Mouse (Mus musculus) neural tube, embryonic 15.5 days (tissue): ENCODE results near the gene Trpm3. TPM values are rescaled to one million over a fixed set of nuclear protein-coding genes. Genes with fewer than 3 reads are reported as not detected.

Experiments used
- ATAC-seq: fragments of 200-750 bp; cut with Nextera tagmentation; 2 replicates; pipeline ENCODE4 v1.8.0; 2017; ENCODE audit warnings: mild to moderate bottlenecking, moderate TSS enrichment, moderate library complexity; ENCODE audit not compliant: low FRiP score
- H3K27ac ChIP-seq: fragments of 300-500 bp; sonication (generic); replicated peaks from 2 replicates; pipeline ENCODE4 v1.5.1; 2015; ENCODE audit warnings: mild to moderate bottlenecking, inconsistent platforms
- H3K27me3 ChIP-seq: fragments of 300-500 bp; sonication (generic); replicated peaks from 2 replicates; pipeline ENCODE4 v1.6.1; 2015; ENCODE audit warnings: inconsistent platforms
- H3K36me3 ChIP-seq: fragments of 300-500 bp; sonication (generic); 2 replicates; pipeline ENCODE4 v1.6.1; 2015; ENCODE audit warnings: inconsistent platforms
- H3K4me1 ChIP-seq: fragments of 300-500 bp; sonication (generic); 2 replicates; pipeline ENCODE4 v1.6.1; 2015; ENCODE audit warnings: inconsistent platforms
- H3K4me2 ChIP-seq: fragments of 300-500 bp; sonication (generic); 2 replicates; pipeline ENCODE4 v1.6.1; 2015; ENCODE audit warnings: inconsistent platforms, mild to moderate bottlenecking, moderate library complexity
- H3K4me3 ChIP-seq: fragments of 300-500 bp; sonication (generic); replicated peaks from 2 replicates; pipeline ENCODE4 v1.5.1; 2015; ENCODE audit warnings: mild to moderate bottlenecking, inconsistent platforms
- H3K9ac ChIP-seq: fragments of 300-500 bp; sonication (generic); replicated peaks from 2 replicates; pipeline ENCODE4 v1.6.1; 2015; ENCODE audit warnings: mild to moderate bottlenecking, inconsistent platforms
- H3K9me3 ChIP-seq: fragments of 300-500 bp; sonication (generic); replicated peaks from 2 replicates; pipeline ENCODE4 v1.6.1; 2016; ENCODE audit warnings: inconsistent platforms
- WGBS: fragments of 180-500 bp; shearing (Covaris S2); methylation state at CpG from one replicate; pipeline ENCODE4 v1.1.7; 2015; ENCODE audit warnings: mixed read lengths; 5-methylcytosine and 5-hydroxymethylcytosine counted together
- polyA plus RNA-seq: library from polyadenylated mRNA; unstranded; fragments of >200 nt; fragmentation: Nextera tagmentation; extraction: Ambion mirVana; gene quantifications from 2 replicates; pipeline ENCODE4 v1.2.1, GENCODE M21; 2015

Gene Trpm3
- polyA plus RNA-seq, 1 experiment from 2014 or later, result 18.8 TPM

DNA sequence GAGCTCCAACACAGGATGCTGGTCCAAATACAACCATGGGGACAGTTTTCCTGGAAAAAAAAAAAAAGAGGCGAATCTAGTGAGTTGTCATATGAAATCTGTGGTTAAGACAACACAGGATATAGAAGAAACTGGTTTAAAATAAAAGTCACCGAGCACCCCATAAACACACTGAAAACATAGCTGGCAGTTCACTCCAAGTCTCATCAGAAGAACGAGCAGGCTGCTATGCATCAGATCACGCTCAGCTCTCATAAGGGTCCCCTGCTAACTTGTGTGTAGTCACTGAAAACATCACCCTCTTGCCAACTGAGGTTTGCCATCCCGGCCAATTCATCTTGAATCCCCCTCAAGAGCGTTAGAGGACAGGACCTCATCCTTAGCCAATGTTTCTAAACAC, 476.5 kb downstream of the Trpm3 start:
- WGBS, result 89% methylated on average over 6 of the region's 6 CpGs
- no peak overlapping the region for H3K4me2 ChIP-seq

DNA sequence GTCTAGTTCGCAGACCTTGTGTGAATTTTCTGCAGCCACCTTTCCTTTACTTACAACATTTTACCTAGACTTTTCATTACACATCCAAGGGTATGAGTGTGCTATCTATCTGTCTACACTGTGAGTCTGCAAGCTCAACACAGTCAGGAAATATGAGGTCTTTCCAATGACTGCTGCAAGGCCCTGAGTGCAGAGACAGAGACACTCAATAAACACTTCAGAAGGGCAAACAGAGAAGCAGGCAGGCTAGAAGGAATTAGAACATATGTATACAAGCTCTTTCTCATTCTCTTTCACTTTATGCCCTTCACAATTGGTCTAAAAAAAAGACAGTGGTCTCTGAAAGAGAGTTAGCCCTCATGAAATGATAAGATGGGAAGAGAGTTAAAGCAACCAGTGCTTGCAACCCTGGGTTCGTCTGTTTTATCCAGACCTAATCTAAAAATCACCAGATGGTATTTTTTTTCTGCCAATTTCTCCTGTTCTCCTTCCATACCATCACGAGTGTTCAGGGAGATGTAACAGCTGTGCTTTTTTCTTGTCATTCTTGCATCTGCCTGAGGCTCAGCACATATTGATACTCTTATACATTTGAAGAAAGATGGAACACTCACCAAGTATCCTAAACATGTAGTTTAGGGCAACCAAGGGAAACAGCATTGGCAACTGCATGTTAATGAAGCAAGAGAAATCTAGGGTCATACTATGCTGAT, 486.1 kb downstream of the Trpm3 start:
- Histone ChIP-seq H3K4me3 (no peak overlapping the region), H3K27me3 (no peaks in the 10 kb centered on the region), H3K4me1 (no peaks in the 10 kb centered on the region), H3K27ac (no peak overlapping the region), H3K9me3 (no peaks in the 10 kb centered on the region), H3K9ac (no peak overlapping the region), H3K4me2 (no peak overlapping the region), H3K36me3 (no peaks in the 10 kb centered on the region)
- 83% methylated on average over 3 of the region's 3 CpGs for WGBS
- no peak for ATAC-seq

More for the DNA sequence above, 476.5 kb downstream of the Trpm3 start:
- H3K4me1 ChIP-seq, result no peaks in the 10 kb centered on the region
- no peak overlapping the region for H3K9ac ChIP-seq
- H3K9me3 ChIP-seq, result no peaks in the 10 kb centered on the region
- ATAC-seq, result no peak
- no peak overlapping the region for H3K4me3 ChIP-seq
- no peaks in the 10 kb centered on the region for H3K27me3 ChIP-seq
- no peak overlapping the region for H3K27ac ChIP-seq
- H3K36me3 ChIP-seq, result no peaks in the 10 kb centered on the region

DNA sequence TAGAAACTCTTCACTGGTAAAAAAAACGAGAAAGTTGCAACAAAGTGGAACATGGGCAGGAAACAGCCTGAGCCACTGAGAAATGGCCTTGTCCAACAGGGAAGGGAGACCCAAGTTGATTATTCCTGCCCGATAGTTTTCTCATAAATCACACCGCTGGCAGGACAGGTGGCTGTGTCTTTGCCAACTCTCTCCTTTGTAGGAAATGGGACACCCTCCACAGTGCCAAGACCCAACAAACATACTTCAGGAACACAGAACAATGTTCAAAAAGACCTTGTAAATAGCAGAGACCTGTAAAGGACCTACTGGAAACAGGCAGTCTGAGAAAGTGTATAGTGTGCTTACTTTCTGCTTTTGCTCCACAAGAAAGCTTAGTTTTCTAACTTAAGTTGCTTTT, 490.0 kb downstream of the Trpm3 start:
- Histone ChIP-seq H3K4me3 (no peak overlapping the region), H3K27ac (no peak overlapping the region), H3K9ac (no peak overlapping the region), H3K9me3 (no peaks in the 10 kb centered on the region), H3K36me3 (no peaks in the 10 kb centered on the region), H3K4me2 (no peak overlapping the region), H3K4me1 (no peaks in the 10 kb centered on the region), H3K27me3 (no peaks in the 10 kb centered on the region)
- ATAC-seq, result no peak
- 77% methylated on average over 3 of the region's 3 CpGs for WGBS

DNA sequence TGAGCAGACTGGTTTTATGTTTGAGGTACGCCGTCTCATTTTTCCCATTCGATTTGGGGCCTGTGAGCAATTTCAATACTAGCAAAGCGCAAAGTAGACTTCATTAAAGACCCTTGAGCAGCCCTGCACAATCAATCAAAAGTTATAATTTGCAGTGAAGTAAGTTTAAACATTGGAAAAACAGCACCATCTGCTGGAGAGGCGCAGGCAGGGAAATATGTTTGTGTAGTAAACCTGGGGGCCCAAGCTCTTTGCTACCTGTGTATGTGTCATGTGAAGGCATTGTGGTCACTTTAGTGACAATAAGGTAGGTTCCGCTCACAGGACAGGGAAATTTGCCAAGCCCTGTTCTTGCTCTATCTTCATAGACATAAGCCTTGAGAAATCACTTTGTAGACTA, 492.5 kb downstream of the Trpm3 start:
- Histone ChIP-seq H3K9me3 (no peaks in the 10 kb centered on the region), H3K27me3 (no peaks in the 10 kb centered on the region), H3K9ac (no peak overlapping the region), H3K4me1 (no peaks in the 10 kb centered on the region), H3K4me2 (no peak overlapping the region), H3K4me3 (no peak overlapping the region), H3K36me3 (no peaks in the 10 kb centered on the region), H3K27ac (no peak overlapping the region)
- no peak for ATAC-seq
- WGBS, result 86% methylated on average over 6 of the region's 6 CpGs

DNA sequence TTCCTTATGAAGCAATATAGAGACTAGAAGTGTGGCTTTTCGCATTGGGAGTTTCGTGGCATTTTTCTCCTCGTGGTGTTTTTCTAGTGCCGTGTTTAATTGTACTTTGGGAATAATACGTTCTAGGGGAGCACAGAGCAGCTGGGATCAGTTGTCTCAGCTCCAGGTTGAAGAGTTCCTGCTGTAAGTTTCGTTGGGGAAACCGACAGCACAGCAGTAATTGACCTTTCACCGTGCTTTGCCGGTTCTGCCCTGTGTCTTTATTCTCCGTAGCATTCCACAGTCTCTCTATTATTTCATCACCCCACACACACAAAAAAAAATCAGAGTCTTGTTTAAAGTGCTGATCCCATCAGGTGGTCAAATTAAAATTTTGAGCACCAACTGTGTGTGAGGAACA, 496.8 kb downstream of the Trpm3 start:
- Histone ChIP-seq H3K4me2 (no peak overlapping the region), H3K9me3 (no peaks in the 10 kb centered on the region), H3K27ac (no peak overlapping the region), H3K4me3 (no peak overlapping the region), H3K9ac (no peak overlapping the region), H3K27me3 (no peaks in the 10 kb centered on the region), H3K36me3 (no peaks in the 10 kb centered on the region), H3K4me1 (no peaks in the 10 kb centered on the region)
- ATAC-seq, result no peak
- WGBS, result 35% methylated on average over 10 of the region's 10 CpGs

GRCm38 (mm10) chr19:22637786-22638185, 498.9 kb downstream of the Trpm3 start:
- H3K9ac ChIP-seq, result no peak overlapping the region
- H3K4me1 ChIP-seq, result no peaks in the 10 kb centered on the region
- no peaks in the 10 kb centered on the region for H3K36me3 ChIP-seq
- H3K4me3 ChIP-seq, result no peak overlapping the region
- no peak overlapping the region for H3K27ac ChIP-seq
- no peak for ATAC-seq
- no peaks in the 10 kb centered on the region for H3K27me3 ChIP-seq
- no peaks in the 10 kb centered on the region for H3K9me3 ChIP-seq
- WGBS, result 92% methylated on average over 2 of the region's 2 CpGs
- H3K4me2 ChIP-seq, result no peak overlapping the region

DNA sequence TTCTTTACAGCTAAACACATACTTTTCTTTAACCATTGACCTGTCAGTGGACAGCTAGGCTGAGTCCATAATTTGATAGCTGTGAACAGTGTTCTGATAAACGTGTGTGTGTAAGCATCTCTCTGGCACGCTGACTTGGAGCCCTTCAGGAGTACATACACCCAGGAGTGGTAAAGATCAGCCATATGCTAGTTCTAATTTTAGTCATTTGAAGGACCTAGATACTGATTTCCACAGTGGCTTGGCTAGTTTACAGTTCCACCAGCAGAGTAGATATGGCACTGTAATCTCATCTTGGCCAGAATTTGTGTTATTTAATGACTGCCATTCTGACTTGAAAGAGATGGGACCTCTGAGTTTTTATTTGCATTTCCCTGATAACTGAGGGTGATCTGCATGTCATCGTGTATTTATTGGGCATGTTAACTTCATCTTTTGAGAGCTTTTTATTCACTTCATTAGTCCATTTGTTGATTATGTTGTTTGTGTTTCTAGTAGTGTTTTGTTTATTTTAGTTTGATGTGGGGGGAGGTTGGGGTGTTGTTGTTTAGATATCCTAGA, 499.6 kb downstream of the Trpm3 start:
- H3K4me3 ChIP-seq, result no peak overlapping the region
- no peaks in the 10 kb centered on the region for H3K4me1 ChIP-seq
- no peaks in the 10 kb centered on the region for H3K9me3 ChIP-seq
- H3K27me3 ChIP-seq, result no peaks in the 10 kb centered on the region
- no peak overlapping the region for H3K4me2 ChIP-seq
- whole genome bisulfite sequencing, result 83% methylated on average over 3 of the region's 3 CpGs
- no peaks in the 10 kb centered on the region for H3K36me3 ChIP-seq
- H3K27ac ChIP-seq, result no peak overlapping the region
- ATAC-seq, result no peak
- H3K9ac ChIP-seq, result no peak overlapping the region

- Histone ChIP-seq H3K9me3 (no peaks in the 10 kb centered on the region), H3K4me3 (no peak overlapping the region), H3K27ac (no peak overlapping the region), H3K27me3 (no peaks in the 10 kb centered on the region), H3K36me3 (no peaks in the 10 kb centered on the region), H3K9ac (no peak overlapping the region), H3K4me2 (no peak overlapping the region), H3K4me1 (no peaks in the 10 kb centered on the region)
- ATAC-seq, result no peak
- WGBS, result 36% methylated on average over 2 of the region's 2 CpGs
Measured at GRCm38 (mm10) chr19:22642124-22642523, 503.3 kb downstream of the Trpm3 start.

GRCm38 (mm10) chr19:22656466-22657215, 517.8 kb downstream of the Trpm3 start:
- Histone ChIP-seq H3K27ac (peak overlapping the region; percentile 20; the same call in 1 of the 2 replicates), H3K9me3 (no peaks in the 10 kb centered on the region), H3K4me2 (peak overlapping the region; percentile 13; the same call in 1 of the 2 replicates), H3K27me3 (no peaks in the 10 kb centered on the region), H3K9ac (no peak overlapping the region), H3K4me1 (peaks cover 9% of the 10 kb centered on the region), H3K4me3 (no peak overlapping the region), H3K36me3 (no peaks in the 10 kb centered on the region)
- no peak; the same call in 1 of the 2 replicates for ATAC-seq
- WGBS, result 41% methylated on average over 14 of the region's 14 CpGs

- H3K27me3 ChIP-seq, result no peaks in the 10 kb centered on the region
- H3K4me3 ChIP-seq, result no peak overlapping the region
- H3K4me1 ChIP-seq, result peaks cover 9% of the 10 kb centered on the region
- ATAC-seq, result no peak
- no peaks in the 10 kb centered on the region for H3K9me3 ChIP-seq
- no peak overlapping the region for H3K4me2 ChIP-seq
- no peak overlapping the region for H3K9ac ChIP-seq
- 30% methylated on average over 4 of the region's 4 CpGs for WGBS
- H3K36me3 ChIP-seq, result no peaks in the 10 kb centered on the region
- H3K27ac ChIP-seq, result peak overlapping the region; percentile 20; the same call in 1 of the 2 replicates
Measured at GRCm38 (mm10) chr19:22657251-22657650, 518.4 kb downstream of the Trpm3 start.

DNA sequence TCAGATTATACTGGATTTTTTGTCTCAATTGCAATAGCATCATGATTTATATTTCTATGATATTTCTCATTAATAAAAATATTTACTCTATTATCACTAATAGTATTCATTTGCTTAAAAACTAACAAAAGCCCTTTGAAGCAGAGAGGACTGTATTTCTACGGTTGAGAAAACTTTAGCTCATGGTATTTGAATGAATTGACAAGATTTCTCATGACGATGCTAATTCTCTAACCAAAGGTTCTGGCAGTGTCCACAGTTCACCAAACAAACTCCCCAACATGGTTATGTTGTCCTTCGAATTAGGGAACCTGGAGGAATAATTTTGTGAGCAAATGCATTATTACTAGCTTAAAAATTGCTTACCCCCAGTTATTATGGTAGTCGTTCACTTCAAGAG, 526.6 kb downstream of the Trpm3 start:
- no peaks in the 10 kb centered on the region for H3K27me3 ChIP-seq
- WGBS, result 83% methylated on average over 4 of the region's 4 CpGs
- H3K27ac ChIP-seq, result no peak overlapping the region
- H3K9ac ChIP-seq, result no peak overlapping the region
- no peaks in the 10 kb centered on the region for H3K4me1 ChIP-seq
- H3K4me3 ChIP-seq, result no peak overlapping the region
- no peak overlapping the region for H3K4me2 ChIP-seq
- no peaks in the 10 kb centered on the region for H3K9me3 ChIP-seq
- ATAC-seq, result no peak
- no peaks in the 10 kb centered on the region for H3K36me3 ChIP-seq

DNA sequence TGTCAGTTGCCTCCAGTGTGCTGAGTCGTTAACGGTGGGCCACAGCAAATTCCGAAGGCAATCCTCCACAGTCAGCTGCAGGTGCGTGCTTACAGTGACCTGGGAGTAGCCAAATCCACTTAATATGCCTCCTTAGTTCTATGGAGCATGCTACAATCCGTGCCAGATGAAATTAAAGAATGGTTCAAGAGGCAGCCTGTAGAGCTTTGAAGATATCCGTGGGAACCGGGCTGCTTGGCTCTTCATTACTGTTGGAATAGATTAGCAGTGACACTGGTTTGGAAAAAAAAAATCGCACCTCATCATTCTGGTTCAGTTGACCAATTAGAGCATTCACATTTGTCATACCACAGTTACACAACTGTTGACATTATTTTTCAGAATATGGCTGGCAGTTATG, 531.4 kb downstream of the Trpm3 start:
- no peak for ATAC-seq
- Histone ChIP-seq H3K9ac (no peak overlapping the region), H3K9me3 (no peaks in the 10 kb centered on the region), H3K4me2 (no peak overlapping the region), H3K36me3 (no peaks in the 10 kb centered on the region), H3K27me3 (no peaks in the 10 kb centered on the region), H3K4me1 (no peaks in the 10 kb centered on the region), H3K4me3 (no peak overlapping the region), H3K27ac (no peak overlapping the region)
- 85% methylated on average over 8 of the region's 8 CpGs for WGBS
